Mouse (Mus musculus): ENCODE results near the gene Epn2. TPM values are rescaled to one million over a fixed set of nuclear protein-coding genes. Genes with fewer than 3 reads are reported as not detected.
A peak's percentile ranks its signal among the peaks of the same experiment; 100 is the strongest.
"Not testable (repeated sequence)": the region's sequence is repeated elsewhere in the genome, so short reads cannot be mapped to it uniquely, and the experiment has no call there.

The Epn2 gene
- polyA plus RNA-seq, 1 experiment from 2014 or later, result 31.4 TPM

- WGBS, result 87% methylated on average over 6 of the region's 6 CpGs
- ATAC-seq (ENCODE audit: insufficient read depth, low FRiP score, low TSS enrichment) (no peak), DNase-seq (ENCODE audit: low spot score) (no peak)
- Histone ChIP-seq H3K4me3 (ENCODE audit: low read depth, low read length) (no peak overlapping the region), H3K27me3 (ENCODE audit: control insufficient read depth, insufficient read depth, low read length) (no peaks in the 10 kb centered on the region), H3K4me2 (ENCODE audit: low read depth) (no peak overlapping the region), H3K36me3 (ENCODE audit: control insufficient read depth, insufficient read depth, low read length) (no peaks in the 10 kb centered on the region), H3K4me1 (ENCODE audit: control insufficient read depth, insufficient read depth, low read length) (no peaks in the 10 kb centered on the region), H3K9ac (ENCODE audit: low read length) (no peak overlapping the region), H3K27ac (ENCODE audit: low read depth, low read length) (no peak overlapping the region), H3K9me3 (ENCODE audit: control insufficient read depth, low read length) (no peaks in the 10 kb centered on the region)
Measured at GRCm38 (mm10) chr11:61584096-61584495, 4.6 kb upstream of the Epn2 start.

GRCm38 (mm10) chr11:61582808-61583207, 3.3 kb upstream of the Epn2 start:
- H3K9me3 ChIP-seq (ENCODE audit: control insufficient read depth, low read length); H3K36me3 ChIP-seq (ENCODE audit: control insufficient read depth, insufficient read depth, low read length); H3K27ac ChIP-seq (ENCODE audit: low read depth, low read length); H3K4me2 ChIP-seq (ENCODE audit: low read depth); H3K4me1 ChIP-seq (ENCODE audit: control insufficient read depth, insufficient read depth, low read length); H3K4me3 ChIP-seq (ENCODE audit: low read depth, low read length); H3K27me3 ChIP-seq (ENCODE audit: control insufficient read depth, insufficient read depth, low read length); DNase-seq (ENCODE audit: low spot score); ATAC-seq (ENCODE audit: insufficient read depth, low FRiP score, low TSS enrichment); H3K9ac ChIP-seq (ENCODE audit: low read length): not testable (repeated sequence)
- 91% methylated on average over 3 of the region's 5 CpGs for WGBS

- Histone ChIP-seq H3K4me3 (ENCODE audit: low read depth, low read length) (peak overlapping the region; percentile 91), H3K4me1 (ENCODE audit: control insufficient read depth, insufficient read depth, low read length) (peaks cover 6% of the 10 kb centered on the region; the same call in 1 of the 2 replicates), H3K36me3 (ENCODE audit: control insufficient read depth, insufficient read depth, low read length) (0 out of 2 replicates have a peak, but pooled peaks cover 2% of the 10 kb centered on the region), H3K27me3 (ENCODE audit: control insufficient read depth, insufficient read depth, low read length) (no peaks in the 10 kb centered on the region), H3K9ac (ENCODE audit: low read length) (no peak overlapping the region), H3K9me3 (ENCODE audit: control insufficient read depth, low read length) (no peaks in the 10 kb centered on the region), H3K27ac (ENCODE audit: low read depth, low read length) (no peak overlapping the region), H3K4me2 (ENCODE audit: low read depth) (no peak overlapping the region; the same call in 1 of the 2 replicates)
- ATAC-seq (ENCODE audit: insufficient read depth, low FRiP score, low TSS enrichment) (peak; percentile 39; the same call in 1 of the 2 replicates), DNase-seq (ENCODE audit: low spot score) (no peak)
- 88% methylated on average over 7 of the region's 7 CpGs for WGBS
Measured at GRCm38 (mm10) chr11:61579878-61580381, 443 bp upstream of the Epn2 start.

GRCm38 (mm10) chr11:61578541-61578982, 925 bp downstream of the Epn2 start:
- H3K4me1 ChIP-seq (ENCODE audit: control insufficient read depth, insufficient read depth, low read length), result peaks cover 6% of the 10 kb centered on the region; the same call in 1 of the 2 replicates
- no peaks in the 10 kb centered on the region for H3K27me3 ChIP-seq (ENCODE audit: control insufficient read depth, insufficient read depth, low read length)
- DNase-seq (ENCODE audit: low spot score), result no peak
- H3K36me3 ChIP-seq (ENCODE audit: control insufficient read depth, insufficient read depth, low read length), result 0 out of 2 replicates have a peak, but pooled peaks cover 2% of the 10 kb centered on the region
- peak overlapping the region; percentile 95 for H3K4me2 ChIP-seq (ENCODE audit: low read depth)
- peak overlapping the region; percentile 89 for H3K9ac ChIP-seq (ENCODE audit: low read length)
- no peak; the same call in 1 of the 2 replicates for ATAC-seq (ENCODE audit: insufficient read depth, low FRiP score, low TSS enrichment)
- under 1% methylated on average over 17 of the region's 17 CpGs for WGBS
- H3K9me3 ChIP-seq (ENCODE audit: control insufficient read depth, low read length), result no peaks in the 10 kb centered on the region
- H3K27ac ChIP-seq (ENCODE audit: low read depth, low read length), result peak overlapping the region; percentile 70; the same call in 1 of the 2 replicates
- H3K4me3 ChIP-seq (ENCODE audit: low read depth, low read length), result peak overlapping the region; percentile 91

GRCm38 (mm10) chr11:61577991-61578390, 1.5 kb downstream of the Epn2 start:
- no peak for DNase-seq (ENCODE audit: low spot score)
- 5% methylated on average over 5 of the region's 5 CpGs for WGBS
- H3K4me1 ChIP-seq (ENCODE audit: control insufficient read depth, insufficient read depth, low read length), result peaks cover 6% of the 10 kb centered on the region; the same call in 1 of the 2 replicates
- H3K9me3 ChIP-seq (ENCODE audit: control insufficient read depth, low read length), result no peaks in the 10 kb centered on the region
- ATAC-seq (ENCODE audit: insufficient read depth, low FRiP score, low TSS enrichment), result no peak
- peak overlapping the region; percentile 95 for H3K4me2 ChIP-seq (ENCODE audit: low read depth)
- H3K27me3 ChIP-seq (ENCODE audit: control insufficient read depth, insufficient read depth, low read length), result no peaks in the 10 kb centered on the region
- 0 out of 2 replicates have a peak, but pooled peaks cover 2% of the 10 kb centered on the region for H3K36me3 ChIP-seq (ENCODE audit: control insufficient read depth, insufficient read depth, low read length)
- no peak overlapping the region for H3K27ac ChIP-seq (ENCODE audit: low read depth, low read length)
- H3K9ac ChIP-seq (ENCODE audit: low read length), result no peak overlapping the region; the same call in 1 of the 2 replicates
- H3K4me3 ChIP-seq (ENCODE audit: low read depth, low read length), result peak overlapping the region; percentile 91

- no peak overlapping the region for H3K9ac ChIP-seq (ENCODE audit: low read length)
- ATAC-seq (ENCODE audit: insufficient read depth, low FRiP score, low TSS enrichment), result no peak
Measured at GRCm38 (mm10) chr11:61577349-61577748, 2.1 kb downstream of the Epn2 start.

GRCm38 (mm10) chr11:61573266-61573665, 6.2 kb downstream of the Epn2 start:
- Histone ChIP-seq H3K4me1 (ENCODE audit: control insufficient read depth, insufficient read depth, low read length) (peaks cover 6% of the 10 kb centered on the region; the same call in 1 of the 2 replicates), H3K9me3 (ENCODE audit: control insufficient read depth, low read length) (no peaks in the 10 kb centered on the region), H3K27ac (ENCODE audit: low read depth, low read length) (no peak overlapping the region), H3K27me3 (ENCODE audit: control insufficient read depth, insufficient read depth, low read length) (no peaks in the 10 kb centered on the region), H3K36me3 (ENCODE audit: control insufficient read depth, insufficient read depth, low read length) (0 out of 2 replicates have a peak, but pooled peaks cover 2% of the 10 kb centered on the region), H3K9ac (ENCODE audit: low read length) (no peak overlapping the region), H3K4me2 (ENCODE audit: low read depth) (no peak overlapping the region), H3K4me3 (ENCODE audit: low read depth, low read length) (no peak overlapping the region)
- ATAC-seq (ENCODE audit: insufficient read depth, low FRiP score, low TSS enrichment), result no peak
- 88% methylated on average over 4 of the region's 4 CpGs for WGBS
- no peak for DNase-seq (ENCODE audit: low spot score)

More at GRCm38 (mm10) chr11:61577349-61577748, 2.1 kb downstream of the Epn2 start:
- no peaks in the 10 kb centered on the region for H3K27me3 ChIP-seq (ENCODE audit: control insufficient read depth, insufficient read depth, low read length)
- no peak overlapping the region for H3K4me3 ChIP-seq (ENCODE audit: low read depth, low read length)
- no peak overlapping the region for H3K27ac ChIP-seq (ENCODE audit: low read depth, low read length)
- H3K9me3 ChIP-seq (ENCODE audit: control insufficient read depth, low read length), result no peaks in the 10 kb centered on the region
- H3K4me2 ChIP-seq (ENCODE audit: low read depth), result no peak overlapping the region; the same call in 1 of the 2 replicates
- H3K36me3 ChIP-seq (ENCODE audit: control insufficient read depth, insufficient read depth, low read length), result 0 out of 2 replicates have a peak, but pooled peaks cover 2% of the 10 kb centered on the region
- peaks cover 6% of the 10 kb centered on the region; the same call in 1 of the 2 replicates for H3K4me1 ChIP-seq (ENCODE audit: control insufficient read depth, insufficient read depth, low read length)
- no peak for DNase-seq (ENCODE audit: low spot score)

GRCm38 (mm10) chr11:61571225-61571624, 8.3 kb downstream of the Epn2 start:
- Histone ChIP-seq H3K9ac (ENCODE audit: low read length) (no peak overlapping the region), H3K4me1 (ENCODE audit: control insufficient read depth, insufficient read depth, low read length) (no peaks in the 10 kb centered on the region), H3K4me2 (ENCODE audit: low read depth) (no peak overlapping the region), H3K27me3 (ENCODE audit: control insufficient read depth, insufficient read depth, low read length) (no peaks in the 10 kb centered on the region), H3K36me3 (ENCODE audit: control insufficient read depth, insufficient read depth, low read length) (no peaks in the 10 kb centered on the region), H3K27ac (ENCODE audit: low read depth, low read length) (no peak overlapping the region), H3K4me3 (ENCODE audit: low read depth, low read length) (no peak overlapping the region), H3K9me3 (ENCODE audit: control insufficient read depth, low read length) (no peaks in the 10 kb centered on the region)
- ATAC-seq (ENCODE audit: insufficient read depth, low FRiP score, low TSS enrichment) (no peak), DNase-seq (ENCODE audit: low spot score) (no peak)
- WGBS, result 100% methylated on average over 3 of the region's 3 CpGs

GRCm38 (mm10) chr11:61569671-61570070, 9.8 kb downstream of the Epn2 start:
- Histone ChIP-seq H3K9ac (ENCODE audit: low read length) (no peak overlapping the region), H3K36me3 (ENCODE audit: control insufficient read depth, insufficient read depth, low read length) (no peaks in the 10 kb centered on the region), H3K4me1 (ENCODE audit: control insufficient read depth, insufficient read depth, low read length) (no peaks in the 10 kb centered on the region), H3K27me3 (ENCODE audit: control insufficient read depth, insufficient read depth, low read length) (no peaks in the 10 kb centered on the region), H3K4me2 (ENCODE audit: low read depth) (no peak overlapping the region), H3K4me3 (ENCODE audit: low read depth, low read length) (no peak overlapping the region), H3K9me3 (ENCODE audit: control insufficient read depth, low read length) (no peaks in the 10 kb centered on the region), H3K27ac (ENCODE audit: low read depth, low read length) (no peak overlapping the region)
- WGBS, result 83% methylated on average over 1 of the region's 1 CpGs
- no peak for DNase-seq (ENCODE audit: low spot score)
- no peak for ATAC-seq (ENCODE audit: insufficient read depth, low FRiP score, low TSS enrichment)
